Mouse (Mus musculus) hindbrain, embryonic 16.5 days (tissue): ENCODE data around the gene Nufip1. TPM values are rescaled to one million over a fixed set of nuclear protein-coding genes. Genes with fewer than 3 reads are reported as not detected.

Source experiments
- ATAC-seq: fragments of 200-750 bp; cut with Nextera tagmentation; 2 replicates; pipeline ENCODE4 v1.8.0; 2017; ENCODE audit warnings: moderate TSS enrichment, moderate library complexity
- H3K27ac ChIP-seq: fragments of 300-500 bp; sonication (generic); 2 replicates; pipeline ENCODE4 v1.5.1; 2014; ENCODE audit warnings: low read depth, mild to moderate bottlenecking, control low read depth, low read length, moderate library complexity
- H3K27me3 ChIP-seq: fragments of 300-500 bp; sonication (generic); replicated peaks from 2 replicates; pipeline ENCODE4 v1.6.1; 2014; ENCODE audit warnings: low read length; ENCODE audit not compliant: control insufficient read depth, insufficient read depth
- H3K36me3 ChIP-seq: fragments of 300-500 bp; sonication (generic); 2 replicates; pipeline ENCODE4 v1.6.1; 2014; ENCODE audit warnings: mild to moderate bottlenecking, low read length, moderate library complexity, mixed read lengths; ENCODE audit not compliant: control insufficient read depth, insufficient read depth
- H3K4me1 ChIP-seq: fragments of 300-500 bp; sonication (generic); 2 replicates; pipeline ENCODE4 v1.6.1; 2014; ENCODE audit warnings: low read depth, low read length; ENCODE audit not compliant: control insufficient read depth, insufficient read depth
- H3K4me2 ChIP-seq: fragments of 300-500 bp; sonication (generic); 2 replicates; pipeline ENCODE4 v1.6.1; 2014; ENCODE audit warnings: mild to moderate bottlenecking, low read length, control low read depth, moderate library complexity
- H3K4me3 ChIP-seq: fragments of 300-500 bp; sonication (generic); 2 replicates; pipeline ENCODE4 v1.5.1; 2014; ENCODE audit warnings: mild to moderate bottlenecking, low read length, control low read depth, moderate library complexity
- H3K9ac ChIP-seq: fragments of 300-500 bp; sonication (generic); 2 replicates; pipeline ENCODE4 v1.6.1; 2014; ENCODE audit warnings: low read depth, mild to moderate bottlenecking, control low read depth, low read length, moderate library complexity
- H3K9me3 ChIP-seq: fragments of 300-500 bp; sonication (generic); 2 replicates; pipeline ENCODE4 v1.6.1; 2014; ENCODE audit warnings: mild to moderate bottlenecking, low read length, moderate library complexity; ENCODE audit not compliant: control insufficient read depth
- WGBS: fragments of 180-500 bp; shearing (Covaris S2); extraction: QIAGEN DNeasy Blood & Tissue Kit; methylation state at CpG from one replicate; pipeline ENCODE4 v1.1.7; 2014; 5-methylcytosine and 5-hydroxymethylcytosine counted together
- polyA plus RNA-seq: library from polyadenylated mRNA; unstranded; fragments of >200 nt; fragmentation: Nextera tagmentation; extraction: Ambion mirVana; gene quantifications from 2 replicates; pipeline ENCODE4 v1.2.1, GENCODE M21; 2015

Nufip1 gene
- polyA plus RNA-seq, 1 experiment from 2014 or later = 12.4 TPM

DNA sequence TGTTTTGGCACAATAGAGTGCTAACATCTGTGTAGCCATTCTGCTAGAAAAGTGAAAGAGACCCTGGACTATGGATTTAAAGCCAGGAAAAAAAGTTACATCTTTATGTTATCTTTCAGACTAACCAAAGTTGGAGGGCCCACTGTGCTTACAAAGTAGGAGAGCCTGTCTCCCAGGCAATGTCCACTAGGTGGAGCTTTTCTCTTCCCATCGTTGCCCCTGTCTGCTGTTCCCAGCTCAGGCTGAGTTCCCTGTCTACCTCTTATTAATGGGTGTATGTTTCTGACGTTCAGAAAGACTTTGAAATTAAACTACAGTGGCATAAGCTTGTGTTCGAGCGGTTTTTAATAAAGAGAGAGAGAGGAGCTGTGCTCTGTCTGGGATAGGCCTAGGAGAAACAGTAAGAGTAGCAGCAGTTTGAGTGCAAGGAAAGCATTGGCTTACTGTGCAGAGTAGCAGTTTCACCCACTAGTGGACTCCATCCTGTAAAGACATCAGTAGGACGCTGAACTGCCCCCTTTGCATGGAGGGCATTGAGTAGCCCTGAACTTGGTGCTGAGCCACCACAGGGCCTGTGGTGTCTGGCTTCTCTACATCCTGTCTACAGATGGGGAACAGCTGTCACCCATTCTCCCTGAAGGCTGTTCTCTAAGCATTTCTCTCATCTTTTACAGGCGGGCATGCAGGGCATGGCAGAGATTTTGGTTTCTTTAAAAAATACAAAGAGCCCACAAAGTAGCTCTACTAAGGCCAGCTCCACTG is 11.4 kb downstream of the Nufip1 start:
- peak; percentile 61; the same call in 1 of the 2 replicates for ATAC-seq
- Histone ChIP-seq H3K27ac (no peak overlapping the region), H3K4me2 (no peak overlapping the region), H3K27me3 (no peaks in the 10 kb centered on the region), H3K36me3 (peaks cover 27% of the 10 kb centered on the region), H3K9ac (no peak overlapping the region), H3K4me1 (no peaks in the 10 kb centered on the region), H3K9me3 (no peaks in the 10 kb centered on the region), H3K4me3 (no peak overlapping the region)
- WGBS = 57% methylated on average over 6 of the region's 6 CpGs

DNA sequence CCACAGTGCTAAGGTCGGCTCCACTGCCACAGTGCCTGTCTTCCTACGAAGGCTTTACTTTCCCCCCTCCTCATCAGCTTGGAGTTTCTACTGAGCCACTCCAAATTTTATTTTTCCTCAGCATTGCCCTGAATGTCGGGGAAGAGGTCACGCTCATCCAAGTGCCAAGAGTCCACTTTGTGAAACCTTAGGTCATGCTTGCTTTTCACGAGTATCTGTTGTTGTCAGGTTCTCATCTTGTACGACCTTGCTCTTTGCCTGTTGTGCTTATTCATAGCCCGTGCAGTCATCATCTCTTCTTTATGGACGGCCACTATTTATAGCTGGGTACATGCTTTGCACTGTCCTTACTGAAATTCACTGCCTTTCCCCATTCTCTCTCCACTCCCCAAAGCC is 12.0 kb downstream of the Nufip1 start:
- no peak overlapping the region for H3K4me2 ChIP-seq
- no peak overlapping the region for H3K27ac ChIP-seq
- 94% methylated on average over 8 of the region's 8 CpGs for WGBS
- H3K9me3 ChIP-seq = no peaks in the 10 kb centered on the region
- no peak overlapping the region for H3K9ac ChIP-seq
- no peak for ATAC-seq
- H3K4me1 ChIP-seq = no peaks in the 10 kb centered on the region
- peaks cover 24% of the 10 kb centered on the region for H3K36me3 ChIP-seq
- no peaks in the 10 kb centered on the region for H3K27me3 ChIP-seq
- H3K4me3 ChIP-seq = no peak overlapping the region

DNA sequence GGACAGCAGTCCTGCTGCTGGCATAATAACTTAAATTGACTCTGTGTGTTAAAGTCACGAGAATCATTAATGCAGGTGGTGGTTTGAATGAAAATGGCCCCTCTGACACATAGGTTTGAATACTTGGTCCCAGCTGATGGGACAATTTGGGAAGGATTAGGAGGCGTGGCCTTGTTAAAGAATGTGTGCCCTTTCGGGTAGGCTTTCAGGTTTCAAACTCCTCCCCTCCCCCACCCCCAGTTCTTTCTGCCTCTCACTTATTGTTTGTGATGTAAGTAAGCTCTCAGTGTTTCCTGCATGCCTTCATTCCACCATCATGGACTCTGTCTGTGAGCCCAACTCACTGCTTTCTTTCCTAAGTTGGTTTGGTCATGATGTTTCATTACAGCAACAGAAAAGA is 16.6 kb downstream of the Nufip1 start:
- H3K9me3 ChIP-seq = no peaks in the 10 kb centered on the region
- H3K36me3 ChIP-seq = peaks cover 25% of the 10 kb centered on the region
- no peaks in the 10 kb centered on the region for H3K4me1 ChIP-seq
- WGBS = 79% methylated on average over 3 of the region's 3 CpGs
- H3K4me3 ChIP-seq = no peak overlapping the region
- no peak overlapping the region for H3K4me2 ChIP-seq
- H3K27ac ChIP-seq = no peak overlapping the region
- H3K27me3 ChIP-seq = no peaks in the 10 kb centered on the region
- no peak for ATAC-seq
- H3K9ac ChIP-seq = no peak overlapping the region

DNA sequence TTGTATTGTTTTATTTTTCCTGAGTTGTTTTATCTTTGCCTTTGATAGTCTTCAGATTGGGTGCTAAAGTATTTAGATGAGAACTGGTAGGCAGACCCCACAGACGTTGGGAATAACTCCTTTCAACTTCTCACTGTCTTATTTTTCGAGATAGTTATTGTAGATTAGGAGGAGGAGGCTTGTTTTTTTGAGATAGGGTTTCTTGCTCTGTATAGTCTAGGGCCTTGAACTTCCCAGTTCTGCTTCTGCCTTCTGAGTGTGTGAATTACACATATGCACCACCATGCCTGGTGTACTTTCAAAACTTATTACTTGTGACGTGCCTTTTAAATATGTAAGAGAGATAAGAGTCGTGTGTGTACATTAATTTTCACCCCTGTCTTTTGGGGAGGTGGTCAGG is 17.5 kb downstream of the Nufip1 start:
- Histone ChIP-seq H3K4me2 (no peak overlapping the region), H3K27ac (no peak overlapping the region), H3K4me1 (no peaks in the 10 kb centered on the region), H3K4me3 (no peak overlapping the region), H3K27me3 (no peaks in the 10 kb centered on the region), H3K9ac (no peak overlapping the region), H3K9me3 (no peaks in the 10 kb centered on the region), H3K36me3 (peaks cover 33% of the 10 kb centered on the region)
- ATAC-seq = no peak
- WGBS = 93% methylated on average over 4 of the region's 4 CpGs

- Histone ChIP-seq H3K9me3 (no peaks in the 10 kb centered on the region), H3K4me3 (no peak overlapping the region), H3K4me2 (no peak overlapping the region), H3K9ac (no peak overlapping the region), H3K27me3 (no peaks in the 10 kb centered on the region), H3K27ac (no peak overlapping the region), H3K4me1 (no peaks in the 10 kb centered on the region), H3K36me3 (peaks cover 36% of the 10 kb centered on the region)
- no peak for ATAC-seq
- WGBS = 97% methylated on average over 4 of the region's 4 CpGs
Measured at GRCm38 (mm10) chr14:76134975-76135374, 24.3 kb downstream of the Nufip1 start.

GRCm38 (mm10) chr14:76145248-76145647 is 34.6 kb downstream of the Nufip1 start:
- H3K36me3 ChIP-seq = no peaks in the 10 kb centered on the region
- H3K4me3 ChIP-seq = no peak overlapping the region
- no peaks in the 10 kb centered on the region for H3K27me3 ChIP-seq
- ATAC-seq = no peak
- no peak overlapping the region for H3K27ac ChIP-seq
- H3K9ac ChIP-seq = no peak overlapping the region
- H3K9me3 ChIP-seq = no peaks in the 10 kb centered on the region
- 79% methylated on average over 1 of the region's 1 CpGs for WGBS
- H3K4me2 ChIP-seq = no peak overlapping the region
- no peaks in the 10 kb centered on the region for H3K4me1 ChIP-seq

- 70% methylated on average over 7 of the region's 7 CpGs for WGBS
- no peak overlapping the region for H3K27ac ChIP-seq
- H3K4me2 ChIP-seq = no peak overlapping the region
- H3K27me3 ChIP-seq = no peaks in the 10 kb centered on the region
- H3K4me1 ChIP-seq = no peaks in the 10 kb centered on the region
- H3K36me3 ChIP-seq = no peaks in the 10 kb centered on the region
- no peak overlapping the region for H3K4me3 ChIP-seq
- no peak for ATAC-seq
- no peaks in the 10 kb centered on the region for H3K9me3 ChIP-seq
- no peak overlapping the region for H3K9ac ChIP-seq
Measured at GRCm38 (mm10) chr14:76145868-76146267, 35.2 kb downstream of the Nufip1 start.

DNA sequence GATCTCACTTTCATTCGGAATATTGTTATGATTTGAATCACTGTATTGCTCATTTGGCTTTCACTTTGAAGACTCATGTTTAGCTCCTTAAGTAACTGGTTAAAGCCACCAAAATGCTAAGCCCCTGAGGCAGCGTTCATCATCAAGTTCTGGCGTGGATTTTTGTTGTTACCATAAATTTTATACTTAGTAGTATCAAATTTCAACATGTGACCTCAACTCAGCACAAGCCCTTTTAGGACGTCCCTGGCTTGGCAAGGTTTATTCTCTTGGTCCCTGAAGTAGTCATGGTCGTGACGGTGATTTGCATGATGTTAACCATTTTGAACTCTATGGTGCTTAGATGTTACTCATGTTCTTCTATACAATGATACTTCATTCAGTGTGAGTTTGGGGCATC is 36.4 kb downstream of the Nufip1 start:
- Histone ChIP-seq H3K27me3 (no peaks in the 10 kb centered on the region), H3K27ac (no peak overlapping the region), H3K9me3 (no peaks in the 10 kb centered on the region), H3K36me3 (no peaks in the 10 kb centered on the region), H3K9ac (no peak overlapping the region), H3K4me2 (no peak overlapping the region), H3K4me1 (0 out of 2 replicates have a peak, but pooled peaks cover 3% of the 10 kb centered on the region), H3K4me3 (no peak overlapping the region)
- ATAC-seq = no peak
- WGBS = 88% methylated on average over 6 of the region's 6 CpGs

DNA sequence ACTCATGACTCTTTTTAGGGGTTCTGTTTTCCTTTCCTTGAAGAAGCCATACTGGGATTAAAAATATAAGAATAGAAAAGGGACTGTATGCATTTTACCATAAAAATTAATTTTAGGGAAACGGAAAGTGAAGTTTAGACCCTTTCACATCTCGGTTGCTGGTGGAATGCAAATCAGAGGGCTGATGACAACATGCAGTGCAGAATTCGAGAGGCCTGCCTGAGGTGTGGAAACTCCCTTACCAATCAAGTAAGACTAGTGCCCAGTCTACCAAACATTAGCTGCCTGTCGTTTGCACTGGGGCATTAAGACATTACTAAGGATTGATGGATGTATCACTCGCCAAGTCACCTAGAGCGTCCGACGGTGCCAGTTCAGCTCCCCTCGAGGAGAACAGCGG is 37.6 kb downstream of the Nufip1 start:
- Histone ChIP-seq H3K36me3 (no peaks in the 10 kb centered on the region), H3K27me3 (no peaks in the 10 kb centered on the region), H3K4me1 (peaks cover 3% of the 10 kb centered on the region; the same call in 1 of the 2 replicates), H3K27ac (no peak overlapping the region), H3K9me3 (no peaks in the 10 kb centered on the region), H3K4me3 (no peak overlapping the region), H3K4me2 (no peak overlapping the region), H3K9ac (no peak overlapping the region)
- ATAC-seq = no peak
- WGBS = 85% methylated on average over 10 of the region's 10 CpGs
